Mouse (Mus musculus) small intestine, adult 2 months (tissue): ENCODE results near the gene Tob2. TPM values are rescaled to one million over a fixed set of nuclear protein-coding genes. Genes with fewer than 3 reads are reported as not detected.
A peak's percentile ranks its signal among the peaks of the same experiment; 100 is the strongest.

Experiments
- H3K27ac ChIP-seq: fragments of 200-500 bp; 2 replicates; pipeline ENCODE4 v1.5.1; 2012; ENCODE audit warnings: low read depth, low read length, control low read depth, inconsistent platforms; ENCODE audit not compliant: insufficient read depth
- H3K27me3 ChIP-seq: fragments of 200-500 bp; 2 replicates; pipeline ENCODE4 v1.6.1; 2012; ENCODE audit warnings: mild to moderate bottlenecking, moderate library complexity, low read length, inconsistent platforms; ENCODE audit not compliant: control insufficient read depth, insufficient read depth
- H3K36me3 ChIP-seq: fragments of 200-500 bp; 2 replicates; pipeline ENCODE4 v1.6.1; 2012; ENCODE audit warnings: mild to moderate bottlenecking, low read length, control low read depth, inconsistent platforms; ENCODE audit not compliant: control insufficient read depth, insufficient read depth
- H3K4me1 ChIP-seq: fragments of 200-500 bp; 2 replicates; pipeline ENCODE4 v1.6.1; 2012; ENCODE audit warnings: low read length, inconsistent platforms, mixed read lengths; ENCODE audit not compliant: control insufficient read depth, insufficient read depth, insufficient read length
- H3K4me3 ChIP-seq: fragments of 200-500 bp; 2 replicates; pipeline ENCODE4 v1.5.1; 2012; ENCODE audit warnings: low read depth, mild to moderate bottlenecking, control low read depth, inconsistent platforms, low read length, moderate library complexity
- CTCF ChIP-seq: fragments of 200-500 bp; IDR thresholded peaks from 2 replicates; pipeline ENCODE4 v1.5.1; 2012; ENCODE audit warnings: low read depth, mild to moderate bottlenecking, control low read depth, inconsistent platforms, low read length, moderate library complexity, mixed read lengths; ENCODE audit not compliant: insufficient replicate concordance, insufficient read length; ENCODE audit errors: extremely low read depth
- POLR2A ChIP-seq: fragments of 200-500 bp; IDR thresholded peaks from 2 replicates; pipeline ENCODE4 v1.6.1; 2012; ENCODE audit warnings: low read depth, mild to moderate bottlenecking, control low read depth, inconsistent platforms, low read length, moderate library complexity
- WGBS: fragments of 180-500 bp; shearing (Covaris S2); methylation state at CpG from one replicate; pipeline ENCODE4 v1.1.7; 2018; 5-methylcytosine and 5-hydroxymethylcytosine counted together
- polyA plus RNA-seq: library from polyadenylated mRNA; depleted of rRNA; stranded (reverse); fragments of >200 nt; gene quantifications from 2 replicates; pipeline ENCODE4 v1.2.3, GENCODE M21; 2012

Tob2 gene
- polyA plus RNA-seq, 1 experiment: 33.2 TPM

- Histone ChIP-seq H3K36me3 (peaks cover 58% of the 10 kb centered on the region), H3K27ac (peak overlapping the region; percentile 81), H3K4me3 (no peak overlapping the region), H3K4me1 (peaks cover 24% of the 10 kb centered on the region), H3K27me3 (no peaks in the 10 kb centered on the region)
- 61% methylated on average over 8 of the region's 8 CpGs for WGBS
- TF ChIP-seq CTCF (no peak), POLR2A (no peak)
These were observed 33.4 kb upstream of the Tob2 start for GRCm38 (mm10) chr15:81891822-81892580.

- WGBS: 87% methylated on average over 7 of the region's 7 CpGs
- Histone ChIP-seq H3K4me1 (peaks cover 22% of the 10 kb centered on the region), H3K27me3 (no peaks in the 10 kb centered on the region), H3K4me3 (no peak overlapping the region), H3K36me3 (peaks cover 56% of the 10 kb centered on the region), H3K27ac (peak overlapping the region; percentile 81; the same call in 1 of the 2 replicates)
- no peak for TF ChIP-seq CTCF
- no peak for TF ChIP-seq POLR2A
These were observed 32.7 kb upstream of the Tob2 start for GRCm38 (mm10) chr15:81891140-81891802.

- H3K36me3 ChIP-seq: peaks cover 43% of the 10 kb centered on the region
- H3K4me1 ChIP-seq: peaks cover 17% of the 10 kb centered on the region
- H3K27ac ChIP-seq: no peak overlapping the region
- WGBS: 90% methylated on average over 7 of the region's 7 CpGs
- no peaks in the 10 kb centered on the region for H3K27me3 ChIP-seq
- H3K4me3 ChIP-seq: no peak overlapping the region
- TF ChIP-seq CTCF: no peak
- TF ChIP-seq POLR2A: no peak
These were observed 30.6 kb upstream of the Tob2 start for GRCm38 (mm10) chr15:81889175-81889574.

- 75% methylated on average over 6 of the region's 6 CpGs for WGBS
- Histone ChIP-seq H3K27me3 (no peaks in the 10 kb centered on the region), H3K27ac (peak overlapping the region; percentile 14; the same call in 1 of the 2 replicates), H3K36me3 (peaks cover 33% of the 10 kb centered on the region), H3K4me1 (peaks cover 16% of the 10 kb centered on the region), H3K4me3 (no peak overlapping the region)
- no peak for TF ChIP-seq POLR2A
- TF ChIP-seq CTCF: no peak
These were observed 28.4 kb upstream of the Tob2 start for GRCm38 (mm10) chr15:81886795-81887550.

- WGBS: 84% methylated on average over 3 of the region's 3 CpGs
- no peak overlapping the region for H3K4me3 ChIP-seq
- peaks cover 22% of the 10 kb centered on the region for H3K36me3 ChIP-seq
- TF ChIP-seq CTCF (no peak), POLR2A (no peak)
- H3K4me1 ChIP-seq: peaks cover 18% of the 10 kb centered on the region
- no peaks in the 10 kb centered on the region for H3K27me3 ChIP-seq
- H3K27ac ChIP-seq: no peak overlapping the region
These were observed 26.9 kb upstream of the Tob2 start for GRCm38 (mm10) chr15:81885418-81885934.

GRCm38 (mm10) chr15:81882348-81882747 lies 23.8 kb upstream of the Tob2 start:
- Histone ChIP-seq H3K27me3 (no peaks in the 10 kb centered on the region), H3K27ac (peak overlapping the region; percentile 85), H3K4me1 (peaks cover 30% of the 10 kb centered on the region), H3K36me3 (peaks cover 6% of the 10 kb centered on the region; the same call in 1 of the 2 replicates), H3K4me3 (no peak overlapping the region)
- TF ChIP-seq POLR2A (no peak), CTCF (no peak)
- 31% methylated on average over 3 of the region's 3 CpGs for WGBS

- no peak overlapping the region for H3K4me3 ChIP-seq
- 0 out of 2 replicates have a peak, but pooled peaks cover 1% of the 10 kb centered on the region for H3K36me3 ChIP-seq
- no peaks in the 10 kb centered on the region for H3K27me3 ChIP-seq
- peak overlapping the region; percentile 28; the same call in 1 of the 2 replicates for H3K27ac ChIP-seq
- TF ChIP-seq CTCF: no peak
- no peak for TF ChIP-seq POLR2A
- H3K4me1 ChIP-seq: peaks cover 31% of the 10 kb centered on the region
- WGBS: 68% methylated on average over 5 of the region's 5 CpGs
These were observed 21.2 kb upstream of the Tob2 start for GRCm38 (mm10) chr15:81879531-81880401.
